Mouse (Mus musculus) forebrain, embryonic 11.5 days (tissue): ENCODE measurements around the gene Cnih1. TPM values are rescaled to one million over a fixed set of nuclear protein-coding genes. Genes with fewer than 3 reads are reported as not detected.
"Not testable (repeated sequence)": the region's sequence is repeated elsewhere in the genome, so short reads cannot be mapped to it uniquely, and the experiment has no call there.

Experiments used
- ATAC-seq: fragments of 200-750 bp; cut with Nextera tagmentation; replicated peaks from 2 replicates; pipeline ENCODE4 v1.8.0; 2017; ENCODE audit warnings: moderate TSS enrichment; ENCODE audit not compliant: low FRiP score
- DNase-seq: peaks from one replicate; pipeline ENCODE4 v3.0.0-alpha.2; 2017; ENCODE audit warnings: low spot score
- H3K27ac ChIP-seq: fragments of 300-500 bp; sonication (generic); 2 replicates; pipeline ENCODE4 v1.5.1; 2014; ENCODE audit warnings: low read depth, low read length
- H3K27me3 ChIP-seq: fragments of 300-500 bp; sonication (generic); 2 replicates; pipeline ENCODE4 v1.6.1; 2014; ENCODE audit warnings: mild to moderate bottlenecking, low read length, mixed read lengths; ENCODE audit not compliant: control insufficient read depth, insufficient read depth
- H3K36me3 ChIP-seq: fragments of 300-500 bp; sonication (generic); 2 replicates; pipeline ENCODE4 v1.6.1; 2014; ENCODE audit warnings: mild to moderate bottlenecking, low read length, moderate library complexity, mixed read lengths; ENCODE audit not compliant: control insufficient read depth, insufficient read depth
- H3K4me1 ChIP-seq: fragments of 300-500 bp; sonication (generic); replicated peaks from 2 replicates; pipeline ENCODE4 v1.6.1; 2014; ENCODE audit warnings: low read length, mixed read lengths; ENCODE audit not compliant: control insufficient read depth, insufficient read depth
- H3K4me2 ChIP-seq: fragments of 300-500 bp; sonication (generic); 2 replicates; pipeline ENCODE4 v1.6.1; 2014; ENCODE audit warnings: low read depth, mild to moderate bottlenecking, low read length, moderate library complexity, mixed read lengths; ENCODE audit not compliant: severe bottlenecking
- H3K4me3 ChIP-seq: fragments of 300-500 bp; sonication (generic); 2 replicates; pipeline ENCODE4 v1.5.1; 2014; ENCODE audit warnings: low read depth, low read length
- H3K9ac ChIP-seq: fragments of 300-500 bp; sonication (generic); 2 replicates; pipeline ENCODE4 v1.6.1; 2014; ENCODE audit warnings: low read length
- H3K9me3 ChIP-seq: fragments of 300-500 bp; sonication (generic); 2 replicates; pipeline ENCODE4 v1.6.1; 2016; ENCODE audit warnings: low read length, mixed read lengths; ENCODE audit not compliant: control insufficient read depth
- WGBS: fragments of 180-500 bp; shearing (Covaris S2); extraction: QIAGEN DNeasy Blood & Tissue Kit; methylation state at CpG from one replicate; pipeline ENCODE4 v1.1.7; 2014; 5-methylcytosine and 5-hydroxymethylcytosine counted together
- polyA plus RNA-seq: library from polyadenylated mRNA; unstranded; fragments of >200 nt; fragmentation: Nextera tagmentation; extraction: Ambion mirVana; gene quantifications from 2 replicates; pipeline ENCODE4 v1.2.1, GENCODE M21; 2014

Cnih1 gene
- polyA plus RNA-seq, 1 experiment from 2014 or later = 209 TPM

GRCm38 (mm10) chr14:46759970-46760354 is 28.2 kb downstream of the Cnih1 start:
- peak overlapping the region; percentile 62 for H3K4me3 ChIP-seq
- peak overlapping the region; percentile 77; the same call in 1 of the 2 replicates for H3K4me2 ChIP-seq
- WGBS = 2% methylated on average over 7 of the region's 7 CpGs
- H3K9ac ChIP-seq = no peak overlapping the region
- no peak for DNase-seq
- no peaks in the 10 kb centered on the region for H3K27me3 ChIP-seq
- H3K27ac ChIP-seq = no peak overlapping the region
- no peaks in the 10 kb centered on the region for H3K36me3 ChIP-seq
- H3K9me3 ChIP-seq = no peaks in the 10 kb centered on the region
- ATAC-seq = no peak
- H3K4me1 ChIP-seq = peaks cover 3% of the 10 kb centered on the region; the same call in 1 of the 2 replicates

GRCm38 (mm10) chr14:46757736-46758135 is 30.5 kb downstream of the Cnih1 start:
- Histone ChIP-seq H3K27ac (no peak overlapping the region), H3K4me3 (no peak overlapping the region), H3K4me1 (peaks cover 3% of the 10 kb centered on the region; the same call in 1 of the 2 replicates), H3K9me3 (no peaks in the 10 kb centered on the region), H3K4me2 (no peak overlapping the region), H3K9ac (no peak overlapping the region), H3K27me3 (no peaks in the 10 kb centered on the region), H3K36me3 (no peaks in the 10 kb centered on the region)
- no peak for ATAC-seq
- WGBS = 58% methylated on average over 9 of the region's 9 CpGs
- no peak for DNase-seq

- no peak for ATAC-seq
- no peak for DNase-seq
- Histone ChIP-seq H3K9ac (no peak overlapping the region), H3K4me2 (no peak overlapping the region), H3K27me3 (no peaks in the 10 kb centered on the region), H3K27ac (no peak overlapping the region), H3K9me3 (no peaks in the 10 kb centered on the region), H3K4me1 (no peaks in the 10 kb centered on the region), H3K36me3 (no peaks in the 10 kb centered on the region), H3K4me3 (no peak overlapping the region)
- 94% methylated on average over 8 of the region's 8 CpGs for WGBS
These were observed 32.4 kb downstream of the Cnih1 start for GRCm38 (mm10) chr14:46755851-46756250.

GRCm38 (mm10) chr14:46754371-46754770 is 33.8 kb downstream of the Cnih1 start:
- not testable (repeated sequence) for H3K27me3 ChIP-seq, H3K36me3 ChIP-seq, H3K4me1 ChIP-seq, DNase-seq, H3K4me2 ChIP-seq, H3K4me3 ChIP-seq, H3K27ac ChIP-seq, H3K9me3 ChIP-seq, ATAC-seq, H3K9ac ChIP-seq
- WGBS = 64% methylated on average over 8 of the region's 10 CpGs

GRCm38 (mm10) chr14:46745413-46745812 is 42.8 kb downstream of the Cnih1 start:
- no peaks in the 10 kb centered on the region for H3K27me3 ChIP-seq
- ATAC-seq = no peak
- no peak overlapping the region for H3K4me2 ChIP-seq
- H3K27ac ChIP-seq = no peak overlapping the region
- H3K4me1 ChIP-seq = no peaks in the 10 kb centered on the region
- peak; percentile 23 for DNase-seq
- H3K9me3 ChIP-seq = no peaks in the 10 kb centered on the region
- no peak overlapping the region for H3K4me3 ChIP-seq
- WGBS = 96% methylated on average over 8 of the region's 8 CpGs
- H3K9ac ChIP-seq = no peak overlapping the region
- no peaks in the 10 kb centered on the region for H3K36me3 ChIP-seq

GRCm38 (mm10) chr14:46742674-46743073 is 45.5 kb downstream of the Cnih1 start:
- Histone ChIP-seq H3K36me3 (no peaks in the 10 kb centered on the region), H3K9me3 (no peaks in the 10 kb centered on the region), H3K4me3 (no peak overlapping the region), H3K4me2 (no peak overlapping the region), H3K9ac (no peak overlapping the region), H3K4me1 (no peaks in the 10 kb centered on the region), H3K27ac (no peak overlapping the region), H3K27me3 (no peaks in the 10 kb centered on the region)
- ATAC-seq = no peak
- DNase-seq = no peak
- WGBS = 90% methylated on average over 2 of the region's 2 CpGs

- not testable (repeated sequence) for ATAC-seq, H3K9ac ChIP-seq
These were observed 50.9 kb downstream of the Cnih1 start for GRCm38 (mm10) chr14:46737346-46737745.

GRCm38 (mm10) chr14:46736366-46736765 is 51.8 kb downstream of the Cnih1 start:
- Histone ChIP-seq H3K4me2 (no peak overlapping the region), H3K36me3 (no peaks in the 10 kb centered on the region), H3K9ac (no peak overlapping the region), H3K4me1 (no peaks in the 10 kb centered on the region), H3K27me3 (no peaks in the 10 kb centered on the region), H3K9me3 (no peaks in the 10 kb centered on the region), H3K27ac (no peak overlapping the region), H3K4me3 (no peak overlapping the region)
- WGBS = 87% methylated on average over 4 of the region's 4 CpGs
- ATAC-seq = no peak
- DNase-seq = no peak

More at GRCm38 (mm10) chr14:46737346-46737745, 50.9 kb downstream of the Cnih1 start:
- H3K9me3 ChIP-seq, H3K27me3 ChIP-seq, H3K4me1 ChIP-seq, H3K36me3 ChIP-seq, H3K4me2 ChIP-seq, H3K4me3 ChIP-seq, DNase-seq, H3K27ac ChIP-seq: not testable (repeated sequence)

- 89% methylated on average over 14 of the region's 14 CpGs for WGBS
- no peaks in the 10 kb centered on the region for H3K9me3 ChIP-seq
- DNase-seq (no peak), ATAC-seq (no peak)
- no peaks in the 10 kb centered on the region for H3K36me3 ChIP-seq
- no peaks in the 10 kb centered on the region for H3K27me3 ChIP-seq
- no peaks in the 10 kb centered on the region for H3K4me1 ChIP-seq
- H3K4me2 ChIP-seq = no peak overlapping the region
- H3K4me3 ChIP-seq = no peak overlapping the region
- no peak overlapping the region for H3K27ac ChIP-seq
- no peak overlapping the region for H3K9ac ChIP-seq
These were observed 53.3 kb downstream of the Cnih1 start for GRCm38 (mm10) chr14:46734761-46735455.
